In genomic region chr7:25181331-25181790, GRCm38 (mm10) we compare ENCODE assay signal across 8 mouse cellular contexts. TPM values are rescaled to one million over a fixed set of nuclear protein-coding genes. Genes with fewer than 3 reads are reported as not detected.
DNase-seq lines count a peak whose midpoint lies in the region; ATAC-seq and TF ChIP-seq lines count a peak whose summit lies in the region.

No protein-coding gene starts in this region.

- dilution Hi-C loops in CH12.LX (cut with MboI; ENCODE audit: extremely low pct_ligation_motif_present, extremely low pct_unique_long_range_greater_than_20kb, low sequenced_read_pairs) = no loop called here

- H3K79me2 ChIP-seq in CH12.LX (replicated peaks; ENCODE audit: control insufficient read depth, extremely low read depth, insufficient read depth, poor library complexity, severe bottlenecking) = no peaks in the 10 kb centered on the region
- H3K79me2 ChIP-seq in heart, adult 2 months (replicated peaks; ENCODE audit: control insufficient read depth, insufficient read depth, low read length) = no peaks in the 10 kb centered on the region

- TF ChIP-seq RAD21 in CH12.LX (IDR thresholded peaks at IDR 0.05; ENCODE audit: low read depth, low read length) = peak; percentile 55

- intact Hi-C loops in heart, adult 2 months (cut with DNase I) = no loop called here

- no peak; the same call in 1 of the 2 replicates for ATAC-seq in kidney, postnatal 0 days (replicated peaks; ENCODE audit: low FRiP score, low read depth)

- DNase-seq in B cell, adult 2 months = peak; percentile 76 to 77
- peak; percentile 58 for DNase-seq in CH12.LX (ENCODE audit: extremely low read depth)
- DNase-seq in cerebellum, postnatal 10 days = peak; percentile 78 to 82
- peak; percentile 42 to 49 for DNase-seq in heart, adult 2 months
- peak; percentile 43 for DNase-seq in kidney, postnatal 0 days (ENCODE audit: low spot score)
- DNase-seq in spleen, postnatal 14 days (ENCODE audit: low spot score in 2 of 2) = peak; percentile 34 to 45
- DNase-seq in ovary, postnatal 10 days (ENCODE audit: low spot score) = no peak

- in situ Hi-C loops in CH12.LX (cut with MboI; ENCODE audit: low pct_ligation_motif_present, low pct_unique_long_range_greater_than_20kb, low sequenced_read_pairs) = loop anchor here (5.0 to 10.0 kb wide), 2 partner anchors 49 to 93 kb away; no protein-coding TSS in a partner anchor

- H3K4me3 ChIP-seq in CH12.LX (replicated peaks in 1 of 3; ENCODE audit: low read depth in 2 of 3, low read length in 2 of 3, poor library complexity in 1 of 3) = peak overlapping the region in 2 of 3 experiments; percentile 3 to 33
- no peak overlapping the region for H3K4me3 ChIP-seq in heart, adult 2 months
- H3K4me3 ChIP-seq in kidney, postnatal 0 days (replicated peaks; ENCODE audit: low read depth, low read length) = no peak overlapping the region
- peak overlapping the region; percentile 93 for H3K4me3 ChIP-seq in megakaryocyte, embryonic 14.5 days (replicated peaks)

- WGBS in heart, adult 2 months = 1% methylated on average over 15 of the region's 15 CpGs
- 6% methylated on average over 15 of the region's 15 CpGs for WGBS in kidney, postnatal 0 days

- peaks cover 52% of the 10 kb centered on the region for H3K27me3 ChIP-seq in CH12.LX (replicated peaks)
- peaks cover 20% of the 10 kb centered on the region for H3K27me3 ChIP-seq in heart, adult 2 months (ENCODE audit: control insufficient read depth, insufficient read depth, low read length)
- H3K27me3 ChIP-seq in kidney, postnatal 0 days (ENCODE audit: insufficient read depth, low read length) = peaks cover 61% of the 10 kb centered on the region
- peaks cover 35% of the 10 kb centered on the region for H3K27me3 ChIP-seq in megakaryocyte, embryonic 14.5 days (replicated peaks)

- H3K4me2 ChIP-seq in CH12.LX (ENCODE audit: insufficient read depth, low read depth, poor library complexity, severe bottlenecking) = peak overlapping the region; percentile 88
- H3K4me2 ChIP-seq in kidney, postnatal 0 days (ENCODE audit: low read length) = no peak overlapping the region

- H3K27ac ChIP-seq in CH12.LX (ENCODE audit: insufficient read depth, low read depth) = no peak overlapping the region
- no peak overlapping the region for H3K27ac ChIP-seq in heart, adult 2 months
- no peak overlapping the region for H3K27ac ChIP-seq in kidney, postnatal 0 days

- no peaks in the 10 kb centered on the region for H3K9me3 ChIP-seq in CH12.LX (replicated peaks; ENCODE audit: low read length)
- no peaks in the 10 kb centered on the region for H3K9me3 ChIP-seq in kidney, postnatal 0 days (replicated peaks; ENCODE audit: low read length)
- no peaks in the 10 kb centered on the region for H3K9me3 ChIP-seq in megakaryocyte, embryonic 14.5 days

- no peak for TF ChIP-seq EP300 in CH12.LX (IDR thresholded peaks at IDR 0.05; ENCODE audit: low read length)
- TF ChIP-seq EP300 in heart, adult 2 months (IDR thresholded peaks at IDR 0.05; ENCODE audit: insufficient read depth, low read depth, low read length) = no peak

- TF ChIP-seq CTCF in CH12.LX (conservative IDR thresholded peaks at IDR 0.05 in 1 of 2, IDR thresholded peaks at IDR 0.05 in 1 of 2; ENCODE audit: low read depth in 2 of 2, low read length in 2 of 2) = peak; percentile 47 to 84
- peak; percentile 76 for TF ChIP-seq CTCF in heart, adult 2 months (IDR thresholded peaks at IDR 0.05)
- peak; percentile 62 for TF ChIP-seq CTCF in kidney, postnatal 0 days (IDR thresholded peaks at IDR 0.05; ENCODE audit: low read depth)

- no peaks in the 10 kb centered on the region for H3K36me3 ChIP-seq in CH12.LX (replicated peaks in 1 of 2; ENCODE audit: control insufficient read depth in 1 of 2, insufficient read depth in 1 of 2, low read length in 1 of 2)
- H3K36me3 ChIP-seq in heart, adult 2 months (ENCODE audit: control insufficient read depth, insufficient read depth, low read length) = no peaks in the 10 kb centered on the region
- no peaks in the 10 kb centered on the region for H3K36me3 ChIP-seq in kidney, postnatal 0 days (ENCODE audit: insufficient read depth, low read length)
- H3K36me3 ChIP-seq in megakaryocyte, embryonic 14.5 days (replicated peaks; ENCODE audit: low read length) = peaks cover 6% of the 10 kb centered on the region

- H3K9ac ChIP-seq in CH12.LX (ENCODE audit: insufficient read depth, low read depth) = peak overlapping the region; percentile 15; the same call in 1 of the 2 replicates
- no peak overlapping the region for H3K9ac ChIP-seq in heart, adult 2 months (ENCODE audit: low read depth, low read length)
- H3K9ac ChIP-seq in kidney, postnatal 0 days (ENCODE audit: low read depth, low read length) = no peak overlapping the region

- peaks cover 7 to 37% of the 10 kb centered on the region in 2 experiments; a peak in 3 of 4 replicates for H3K4me1 ChIP-seq in CH12.LX (ENCODE audit: control insufficient read depth in 1 of 2, insufficient read depth in 2 of 2)
- no peaks in the 10 kb centered on the region; the same call in 1 of the 2 replicates for H3K4me1 ChIP-seq in heart, adult 2 months (ENCODE audit: control insufficient read depth, insufficient read depth, low read length)
- peaks cover 5% of the 10 kb centered on the region; the same call in 1 of the 2 replicates for H3K4me1 ChIP-seq in kidney, postnatal 0 days (replicated peaks; ENCODE audit: insufficient read depth, low read length)
- peaks cover 76% of the 10 kb centered on the region for H3K4me1 ChIP-seq in megakaryocyte, embryonic 14.5 days

- peak; percentile 40; the same call in 1 of the 2 replicates for TF ChIP-seq POLR2A in CH12.LX (IDR thresholded peaks at IDR 0.05; ENCODE audit: low read depth, low read length)
- TF ChIP-seq POLR2A in heart, adult 2 months (IDR thresholded peaks at IDR 0.05; ENCODE audit: insufficient read depth, low read depth, low read length) = no peak

TF ChIP-seq in CH12.LX, 34 proteins besides CTCF, POLR2A, EP300 and RAD21 (continues in another document):
- no peak for TF ChIP-seq E2F4 (IDR thresholded peaks at IDR 0.05; ENCODE audit: insufficient replicate concordance, low read depth, low read length)
- no peak for TF ChIP-seq HCFC1 (IDR thresholded peaks at IDR 0.05; ENCODE audit: low read depth, low read length)
- no peak for TF ChIP-seq RCOR1 (conservative IDR thresholded peaks at IDR 0.05; ENCODE audit: low read depth, low read length)
- peak; percentile 96 for TF ChIP-seq BHLHE40 (IDR thresholded peaks at IDR 0.05; ENCODE audit: low read depth, low read length)
- TF ChIP-seq MEF2A (IDR thresholded peaks at IDR 0.05; ENCODE audit: borderline replicate concordance, low read depth, low read length) = no peak
- TF ChIP-seq JUN (IDR thresholded peaks at IDR 0.05; ENCODE audit: insufficient read depth, low read depth, low read length) = no peak
- no peak for TF ChIP-seq NELFE (IDR thresholded peaks at IDR 0.05; ENCODE audit: low read depth, low read length)
- TF ChIP-seq USF1 (IDR thresholded peaks at IDR 0.05; ENCODE audit: low read depth, low read length) = no peak
- no peak for TF ChIP-seq CHD1 (IDR thresholded peaks at IDR 0.05; ENCODE audit: low read depth, low read length)
- TF ChIP-seq MXI1 (IDR thresholded peaks at IDR 0.05; ENCODE audit: low read depth, low read length) = no peak; the same call in 1 of the 2 replicates
- TF ChIP-seq MYC (IDR thresholded peaks at IDR 0.05; ENCODE audit: low read depth, low read length) = peak; percentile 44; the same call in 1 of the 2 replicates
- no peak for TF ChIP-seq PAX5 (IDR thresholded peaks at IDR 0.05; ENCODE audit: low read length)
- no peak for TF ChIP-seq GABPA (IDR thresholded peaks at IDR 0.05; ENCODE audit: insufficient replicate concordance, low read depth, low read length)
- no peak for TF ChIP-seq POLR2AphosphoS2 (IDR thresholded peaks at IDR 0.05; ENCODE audit: low read depth, low read length)
- TF ChIP-seq TBP (conservative IDR thresholded peaks at IDR 0.05; ENCODE audit: low read depth, low read length) = 0 out of 2 replicates have a peak, but pooled peaks have one; percentile 48
- peak; percentile 53; the same call in 1 of the 2 replicates for TF ChIP-seq MAX (IDR thresholded peaks at IDR 0.05; ENCODE audit: low read length)
- TF ChIP-seq MAFK (IDR thresholded peaks at IDR 0.05; ENCODE audit: insufficient replicate concordance, low read length) = no peak

RNA-seq across cellular contexts. Expression of gene Pou2f2, which starts 1.8 kb away (rescaled TPM):
- total RNA-seq in CH12.LX (2012; rRNA removed) (28.2 and 46.1 TPM in 2 replicates), CH12.LX (2014; rRNA removed) (7.3 and 8.9 TPM in 2 replicates)
- polyA plus RNA-seq in CH12.LX (2012; ENCODE audit: insufficient read length, low read depth) = 72.1 and 102 TPM in 2 replicates
- total RNA-seq in heart, adult 2 months (2021) = under 1 TPM; 0.39 to 0.64 TPM
- 0.38 and 1.5 TPM in 2 replicates for polyA plus RNA-seq in heart, adult 2 months (2012; rRNA removed)
- 0.45 and 0.59 TPM in 2 replicates for polyA plus RNA-seq in kidney, postnatal 0 days (2015; fragmentation: Nextera tagmentation; extraction: Ambion mirVana)
- polyA plus RNA-seq in megakaryocyte, embryonic 14.5 days (2012; ENCODE audit: insufficient read depth, low replicate concordance) = 141 and 174 TPM in 2 replicates

RNA-seq across cellular contexts. Expression of gene Dedd2, which starts 39.1 kb away (rescaled TPM):
- total RNA-seq in CH12.LX (2012; rRNA removed) (11.7 and 12.1 TPM in 2 replicates), CH12.LX (2014; rRNA removed) (10.7 and 13.9 TPM in 2 replicates)
- polyA plus RNA-seq in CH12.LX (2012; ENCODE audit: insufficient read length, low read depth) = 10.2 and 10.6 TPM in 2 replicates
- 10 to 100 TPM; 14.3 to 18.4 TPM for total RNA-seq in heart, adult 2 months (2021)
- polyA plus RNA-seq in heart, adult 2 months (2012; rRNA removed) = 18.7 and 21.7 TPM in 2 replicates
- polyA plus RNA-seq in kidney, postnatal 0 days (2015; fragmentation: Nextera tagmentation; extraction: Ambion mirVana) = 13.9 and 15.6 TPM in 2 replicates
- polyA plus RNA-seq in megakaryocyte, embryonic 14.5 days (2012; ENCODE audit: insufficient read depth, low replicate concordance) = 16.7 and 34.3 TPM in 2 replicates

RNA-seq across cellular contexts. Expression of gene Zfp526, which starts 39.9 kb away (rescaled TPM):
- total RNA-seq in CH12.LX (2012; rRNA removed) (6.5 and 7.4 TPM in 2 replicates), CH12.LX (2014; rRNA removed) (2.0 and 2.2 TPM in 2 replicates)
- polyA plus RNA-seq in CH12.LX (2012; ENCODE audit: insufficient read length, low read depth) = 6.5 and 7.0 TPM in 2 replicates
- total RNA-seq in heart, adult 2 months (2021) = 1 to 10 TPM; 7.4 to 9.6 TPM
- polyA plus RNA-seq in heart, adult 2 months (2012; rRNA removed) = 6.9 and 8.1 TPM in 2 replicates
- polyA plus RNA-seq in kidney, postnatal 0 days (2015; fragmentation: Nextera tagmentation; extraction: Ambion mirVana) = 1.9 and 2.1 TPM in 2 replicates
- polyA plus RNA-seq in megakaryocyte, embryonic 14.5 days (2012; ENCODE audit: insufficient read depth, low replicate concordance) = 4.8 and 8.9 TPM in 2 replicates

RNA-seq across cellular contexts. Expression of gene Gsk3a, which starts 56.3 kb away (rescaled TPM):
- 47.5 and 55.1 TPM in 2 replicates for total RNA-seq in CH12.LX (2012; rRNA removed)
- 44.1 and 45.8 TPM in 2 replicates for total RNA-seq in CH12.LX (2014; rRNA removed)
- polyA plus RNA-seq in CH12.LX (2012; ENCODE audit: insufficient read length, low read depth) = 72.2 and 76.1 TPM in 2 replicates
- total RNA-seq in heart, adult 2 months (2021) = 10 to 100 TPM; 61.7 to 69.4 TPM
- polyA plus RNA-seq in heart, adult 2 months (2012; rRNA removed) = 105 and 123 TPM in 2 replicates
- 7.8 and 9.8 TPM in 2 replicates for polyA plus RNA-seq in kidney, postnatal 0 days (2015; fragmentation: Nextera tagmentation; extraction: Ambion mirVana)
- 55.6 and 120 TPM in 2 replicates for polyA plus RNA-seq in megakaryocyte, embryonic 14.5 days (2012; ENCODE audit: insufficient read depth, low replicate concordance)

Comparison
In these comparisons a context has a peak if more than half of its experiments do, and no peak if none do; other contexts are left out.
1. H3K4me3 ChIP-seq: peak in CH12.LX (2 of 3) and megakaryocyte, embryonic 14.5 days (single experiment); none in heart, adult 2 months (single experiment) and kidney, postnatal 0 days (single experiment).
2. RNA of gene Pou2f2, which starts 1.8 kb away (polyA plus RNA-seq): 141 to 174 TPM in megakaryocyte, embryonic 14.5 days and 72.1 to 102 TPM in CH12.LX; 0.38 to 1.5 TPM in heart, adult 2 months and 0.45 to 0.59 TPM in kidney, postnatal 0 days; every median in the first group is over 10 times any median in the second.
3. Peak in every context shown above with its lines, with median percentiles within 50 percentile points of each other: CTCF ChIP-seq.